Mouse (Mus musculus) hindbrain, embryonic 12.5 days (tissue): ENCODE results near the gene Magi1. TPM values are rescaled to one million over a fixed set of nuclear protein-coding genes. Genes with fewer than 3 reads are reported as not detected.
A peak's percentile ranks its signal among the peaks of the same experiment; 100 is the strongest.

Experiments
- ATAC-seq: fragments of 200-750 bp; cut with Nextera tagmentation; 2 replicates; pipeline ENCODE4 v1.8.0; 2017; ENCODE audit warnings: moderate TSS enrichment; ENCODE audit not compliant: low FRiP score
- H3K27ac ChIP-seq: fragments of 300-500 bp; sonication (generic); 2 replicates; pipeline ENCODE4 v1.5.1; 2016; ENCODE audit warnings: mild to moderate bottlenecking
- H3K27me3 ChIP-seq: fragments of 300-500 bp; sonication (generic); 2 replicates; pipeline ENCODE4 v1.6.1; 2016; ENCODE audit warnings: mild to moderate bottlenecking
- H3K36me3 ChIP-seq: fragments of 300-500 bp; sonication (generic); 2 replicates; pipeline ENCODE4 v1.6.1; 2016; ENCODE audit warnings: mild to moderate bottlenecking
- H3K4me1 ChIP-seq: fragments of 300-500 bp; sonication (generic); 2 replicates; pipeline ENCODE4 v1.6.1; 2016
- H3K4me2 ChIP-seq: fragments of 300-500 bp; sonication (generic); replicated peaks from 2 replicates; pipeline ENCODE4 v1.6.1; 2016; ENCODE audit warnings: mild to moderate bottlenecking
- H3K4me3 ChIP-seq: fragments of 300-500 bp; sonication (generic); 2 replicates; pipeline ENCODE4 v1.5.1; 2016; ENCODE audit warnings: mild to moderate bottlenecking
- H3K9ac ChIP-seq: fragments of 300-500 bp; sonication (generic); 2 replicates; pipeline ENCODE4 v1.6.1; 2016; ENCODE audit warnings: mild to moderate bottlenecking, moderate library complexity
- H3K9me3 ChIP-seq: fragments of 300-500 bp; sonication (generic); replicated peaks from 2 replicates; pipeline ENCODE4 v1.6.1; 2016; ENCODE audit warnings: mild to moderate bottlenecking
- WGBS: fragments of 180-500 bp; shearing (Covaris S2); methylation state at CpG from one replicate; pipeline ENCODE4 v1.1.7; 2016; 5-methylcytosine and 5-hydroxymethylcytosine counted together
- polyA plus RNA-seq: library from polyadenylated mRNA; unstranded; fragments of >200 nt; fragmentation: Nextera tagmentation; extraction: Ambion mirVana; gene quantifications from 2 replicates; pipeline ENCODE4 v1.2.1, GENCODE M21; 2016

Gene Magi1
- polyA plus RNA-seq, 1 experiment from 2014 or later, result 35.9 TPM

DNA sequence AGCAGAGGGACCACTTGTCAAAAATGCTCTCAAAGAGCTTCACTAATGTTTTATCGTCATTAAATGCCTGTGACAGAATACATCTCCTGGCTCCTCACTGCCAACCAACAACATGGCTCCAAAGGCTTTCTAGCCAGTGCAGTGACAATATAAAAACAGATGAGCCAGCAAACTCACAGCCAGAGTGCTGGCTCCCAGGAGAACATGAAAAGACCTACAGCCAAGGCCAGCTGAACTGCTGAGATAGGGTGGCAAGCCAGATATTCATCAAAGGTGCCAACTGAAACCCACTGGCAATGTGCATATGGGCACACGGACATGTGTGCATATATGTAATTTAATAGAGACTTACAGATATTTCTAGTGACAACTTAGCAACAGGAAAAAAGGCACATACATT is 408.8 kb downstream of the Magi1 start:
- no peak overlapping the region for H3K4me3 ChIP-seq
- H3K27ac ChIP-seq, result no peak overlapping the region
- H3K4me2 ChIP-seq, result no peak overlapping the region
- no peaks in the 10 kb centered on the region for H3K36me3 ChIP-seq
- WGBS, result 80% methylated on average over 2 of the region's 2 CpGs
- 0 out of 2 replicates have a peak, but pooled peaks cover 8% of the 10 kb centered on the region for H3K4me1 ChIP-seq
- no peak for ATAC-seq
- no peaks in the 10 kb centered on the region for H3K27me3 ChIP-seq
- H3K9me3 ChIP-seq, result no peaks in the 10 kb centered on the region
- H3K9ac ChIP-seq, result no peak overlapping the region

DNA sequence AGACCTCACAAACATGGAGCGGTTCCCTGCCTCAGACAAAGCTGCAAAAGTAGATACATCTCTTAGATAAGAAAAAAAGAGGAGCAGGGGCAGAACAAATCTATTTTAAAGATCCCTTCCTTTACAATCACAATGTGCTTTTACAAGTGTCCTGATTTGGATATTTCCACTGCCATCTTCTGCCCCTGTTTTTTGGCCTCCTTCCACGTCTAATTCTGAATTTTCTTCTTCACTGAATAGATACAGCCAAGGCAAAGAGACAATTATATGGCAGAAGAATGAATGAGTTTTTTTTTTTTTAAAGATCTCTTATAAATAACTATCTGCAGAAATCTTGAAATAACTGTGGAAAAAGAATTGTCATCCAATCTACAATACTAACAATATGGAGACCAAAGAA is 409.3 kb downstream of the Magi1 start:
- no peak overlapping the region for H3K4me2 ChIP-seq
- no peaks in the 10 kb centered on the region for H3K27me3 ChIP-seq
- H3K36me3 ChIP-seq, result no peaks in the 10 kb centered on the region
- no peak overlapping the region for H3K9ac ChIP-seq
- 0 out of 2 replicates have a peak, but pooled peaks cover 8% of the 10 kb centered on the region for H3K4me1 ChIP-seq
- no peak for ATAC-seq
- H3K4me3 ChIP-seq, result no peak overlapping the region
- no peaks in the 10 kb centered on the region for H3K9me3 ChIP-seq
- WGBS, result 83% methylated on average over 2 of the region's 2 CpGs
- no peak overlapping the region for H3K27ac ChIP-seq

DNA sequence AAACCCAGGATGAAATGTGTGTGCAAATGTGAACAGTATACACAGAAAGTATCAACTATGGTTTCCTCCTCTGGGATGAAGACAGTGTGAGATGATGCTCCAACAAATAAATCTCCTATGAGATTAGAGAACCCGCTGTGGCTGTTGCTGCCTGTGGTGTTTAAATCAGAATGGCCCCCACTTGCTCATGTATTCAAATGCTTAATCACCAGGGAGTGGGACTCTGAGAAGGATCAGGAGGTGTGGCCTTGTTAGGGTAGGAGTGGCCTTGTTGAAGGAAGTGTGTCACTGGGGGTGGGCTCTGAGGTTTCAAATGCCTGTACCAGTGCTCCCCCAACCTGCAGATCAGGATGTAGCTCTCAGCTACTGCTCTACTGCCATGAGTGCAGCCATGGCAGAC is 410.2 kb downstream of the Magi1 start:
- no peak overlapping the region for H3K4me2 ChIP-seq
- WGBS, result 53% methylated on average over 1 of the region's 1 CpGs
- no peak for ATAC-seq
- H3K9me3 ChIP-seq, result no peaks in the 10 kb centered on the region
- H3K4me1 ChIP-seq, result 0 out of 2 replicates have a peak, but pooled peaks cover 8% of the 10 kb centered on the region
- no peak overlapping the region for H3K27ac ChIP-seq
- no peaks in the 10 kb centered on the region for H3K36me3 ChIP-seq
- no peak overlapping the region for H3K9ac ChIP-seq
- H3K4me3 ChIP-seq, result no peak overlapping the region
- no peaks in the 10 kb centered on the region for H3K27me3 ChIP-seq

DNA sequence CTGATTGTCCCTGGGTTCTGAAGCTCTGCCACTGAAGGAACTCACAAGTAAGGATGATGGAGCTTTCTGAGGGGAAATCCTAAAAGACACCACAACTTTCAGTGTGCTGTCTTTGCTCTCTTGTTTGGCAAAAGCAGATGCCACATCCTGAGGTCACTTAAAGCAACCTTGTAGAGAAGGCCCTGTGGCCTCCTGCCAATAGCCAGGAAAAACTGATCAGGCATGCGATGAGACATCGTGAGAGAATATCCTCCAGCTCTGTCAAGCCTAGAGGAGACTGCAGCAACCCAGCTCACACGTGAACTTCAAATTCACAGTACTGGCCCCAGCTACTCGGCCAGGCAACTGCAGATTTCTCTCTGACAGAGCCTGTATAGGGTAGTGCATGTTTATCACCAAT is 412.2 kb downstream of the Magi1 start:
- Histone ChIP-seq H3K27ac (no peak overlapping the region), H3K9ac (no peak overlapping the region), H3K4me1 (0 out of 2 replicates have a peak, but pooled peaks cover 5% of the 10 kb centered on the region), H3K9me3 (no peaks in the 10 kb centered on the region), H3K4me2 (no peak overlapping the region), H3K4me3 (no peak overlapping the region), H3K27me3 (no peaks in the 10 kb centered on the region), H3K36me3 (no peaks in the 10 kb centered on the region)
- 89% methylated on average over 4 of the region's 4 CpGs for WGBS
- no peak for ATAC-seq

DNA sequence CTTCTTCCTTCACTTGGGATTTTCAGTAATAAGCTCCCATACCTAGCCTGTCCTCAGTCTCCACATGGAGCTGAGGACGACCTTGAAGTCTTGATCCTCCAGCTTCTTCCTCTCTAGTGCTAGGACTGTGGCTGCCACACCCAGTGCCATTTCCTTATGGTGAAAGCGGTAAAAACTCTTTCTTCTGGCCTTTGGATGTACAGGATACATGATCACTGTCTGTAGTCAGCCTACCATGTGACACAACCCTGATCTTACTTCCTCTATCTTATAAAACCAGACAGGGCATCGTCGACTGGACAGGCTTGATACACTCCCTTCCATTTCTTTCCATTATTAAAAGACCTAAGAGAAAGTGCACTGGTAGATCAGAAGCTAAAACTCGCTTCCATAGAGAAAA is 413.7 kb downstream of the Magi1 start:
- 89% methylated on average over 5 of the region's 5 CpGs for WGBS
- Histone ChIP-seq H3K4me2 (no peak overlapping the region), H3K27me3 (no peaks in the 10 kb centered on the region), H3K9me3 (no peaks in the 10 kb centered on the region), H3K36me3 (no peaks in the 10 kb centered on the region), H3K4me3 (no peak overlapping the region), H3K9ac (no peak overlapping the region), H3K27ac (no peak overlapping the region), H3K4me1 (0 out of 2 replicates have a peak, but pooled peaks cover 5% of the 10 kb centered on the region)
- ATAC-seq, result no peak

DNA sequence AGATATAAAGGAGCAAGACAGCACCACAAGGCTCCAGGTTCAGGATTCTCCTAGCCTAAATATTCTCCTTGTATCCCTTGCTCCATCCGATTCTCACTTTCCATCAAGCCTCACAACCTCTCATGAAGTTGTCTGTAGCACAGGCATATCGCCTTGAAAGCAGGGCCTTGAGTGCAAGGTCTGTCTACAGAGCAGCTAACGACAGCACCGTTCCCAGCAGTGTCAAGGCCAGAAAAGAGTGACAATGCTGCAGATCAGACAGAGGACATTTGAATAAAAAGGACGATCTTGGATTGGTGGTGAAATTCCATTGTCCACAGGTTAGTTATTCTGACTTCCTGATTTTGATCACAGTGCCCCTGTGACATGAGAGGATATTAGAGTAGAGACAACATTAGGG is 421.5 kb downstream of the Magi1 start:
- no peaks in the 10 kb centered on the region for H3K36me3 ChIP-seq
- H3K27me3 ChIP-seq, result no peaks in the 10 kb centered on the region
- no peak overlapping the region for H3K4me2 ChIP-seq
- peaks cover 8% of the 10 kb centered on the region; the same call in 1 of the 2 replicates for H3K4me1 ChIP-seq
- no peak overlapping the region for H3K27ac ChIP-seq
- 88% methylated on average over 5 of the region's 5 CpGs for WGBS
- ATAC-seq, result no peak
- H3K9me3 ChIP-seq, result no peaks in the 10 kb centered on the region
- no peak overlapping the region for H3K4me3 ChIP-seq
- H3K9ac ChIP-seq, result no peak overlapping the region

DNA sequence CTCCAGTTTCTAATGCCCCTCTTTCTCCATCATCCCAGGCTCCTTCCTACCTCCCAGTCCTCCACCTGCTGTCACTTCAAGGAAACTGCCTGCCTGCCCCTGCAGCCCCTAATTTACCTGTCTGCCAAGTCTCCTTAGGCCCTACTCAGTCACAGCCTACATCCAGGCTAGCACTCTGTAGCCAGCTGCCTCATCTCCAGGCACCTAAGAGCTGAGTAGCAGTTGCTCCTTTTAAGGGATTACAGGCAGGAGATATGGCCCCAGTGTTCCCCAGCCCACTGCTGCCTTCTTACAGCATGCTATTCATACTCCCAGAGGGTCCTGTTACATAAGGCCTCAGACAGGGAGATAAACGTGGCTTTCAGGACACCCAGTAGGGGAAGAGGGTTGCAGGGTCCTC is 426.9 kb downstream of the Magi1 start:
- Histone ChIP-seq H3K27ac (peak overlapping the region; percentile 69; the same call in 1 of the 2 replicates), H3K9me3 (no peaks in the 10 kb centered on the region), H3K4me3 (no peak overlapping the region), H3K4me1 (peaks cover 23% of the 10 kb centered on the region), H3K4me2 (no peak overlapping the region), H3K9ac (no peak overlapping the region), H3K27me3 (no peaks in the 10 kb centered on the region), H3K36me3 (no peaks in the 10 kb centered on the region)
- WGBS, result 7% methylated on average over 1 of the region's 1 CpGs
- ATAC-seq, result 0 out of 2 replicates have a peak, but pooled peaks have one; percentile 13

DNA sequence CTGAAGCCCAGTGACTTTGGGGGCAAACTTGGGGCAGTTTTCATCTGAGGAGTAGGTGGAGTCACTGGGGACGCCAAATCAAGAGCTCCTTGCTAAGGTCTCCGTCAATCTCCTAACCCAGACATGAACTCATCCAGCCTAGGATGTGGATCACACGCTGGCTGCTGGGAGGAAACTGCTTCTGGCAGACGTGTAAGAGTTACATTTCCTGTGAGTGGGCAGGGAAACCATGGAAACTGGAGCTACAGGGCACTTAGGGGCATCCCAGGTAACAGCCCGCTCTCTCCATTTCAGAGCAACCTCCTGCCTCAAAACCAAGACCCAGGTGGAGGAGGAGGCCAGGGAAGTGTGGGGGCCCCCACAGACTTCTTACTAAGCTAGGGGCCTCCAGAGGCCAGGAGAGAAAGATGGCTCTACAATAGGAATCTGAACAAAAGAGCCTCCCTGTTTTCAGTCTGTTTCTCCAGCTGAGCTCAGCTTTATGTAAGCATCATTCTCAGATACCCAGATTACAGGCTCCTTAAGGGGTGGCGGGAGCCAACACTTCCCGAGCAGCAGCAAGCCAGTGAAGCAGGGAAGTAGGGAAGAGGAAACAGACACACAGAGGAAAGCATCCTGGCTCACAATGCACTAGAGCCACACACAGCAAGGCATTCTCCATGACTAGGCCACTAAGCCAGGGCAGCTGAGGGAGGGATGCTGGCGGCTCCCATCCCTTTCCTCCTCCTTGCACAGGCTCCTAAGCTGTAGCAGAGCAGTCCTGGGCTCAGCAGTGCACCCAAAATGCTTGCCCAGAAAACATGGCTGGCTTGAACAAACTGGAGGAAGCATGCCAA is 427.7 kb downstream of the Magi1 start:
- Histone ChIP-seq H3K27me3 (no peaks in the 10 kb centered on the region), H3K4me1 (peaks cover 23% of the 10 kb centered on the region), H3K36me3 (no peaks in the 10 kb centered on the region), H3K27ac (peak overlapping the region; percentile 69), H3K9ac (peak overlapping the region; percentile 50), H3K9me3 (no peaks in the 10 kb centered on the region), H3K4me2 (no peak overlapping the region), H3K4me3 (no peak overlapping the region)
- 30% methylated on average over 8 of the region's 8 CpGs for WGBS
- peak; percentile 26; the same call in 1 of the 2 replicates for ATAC-seq

DNA sequence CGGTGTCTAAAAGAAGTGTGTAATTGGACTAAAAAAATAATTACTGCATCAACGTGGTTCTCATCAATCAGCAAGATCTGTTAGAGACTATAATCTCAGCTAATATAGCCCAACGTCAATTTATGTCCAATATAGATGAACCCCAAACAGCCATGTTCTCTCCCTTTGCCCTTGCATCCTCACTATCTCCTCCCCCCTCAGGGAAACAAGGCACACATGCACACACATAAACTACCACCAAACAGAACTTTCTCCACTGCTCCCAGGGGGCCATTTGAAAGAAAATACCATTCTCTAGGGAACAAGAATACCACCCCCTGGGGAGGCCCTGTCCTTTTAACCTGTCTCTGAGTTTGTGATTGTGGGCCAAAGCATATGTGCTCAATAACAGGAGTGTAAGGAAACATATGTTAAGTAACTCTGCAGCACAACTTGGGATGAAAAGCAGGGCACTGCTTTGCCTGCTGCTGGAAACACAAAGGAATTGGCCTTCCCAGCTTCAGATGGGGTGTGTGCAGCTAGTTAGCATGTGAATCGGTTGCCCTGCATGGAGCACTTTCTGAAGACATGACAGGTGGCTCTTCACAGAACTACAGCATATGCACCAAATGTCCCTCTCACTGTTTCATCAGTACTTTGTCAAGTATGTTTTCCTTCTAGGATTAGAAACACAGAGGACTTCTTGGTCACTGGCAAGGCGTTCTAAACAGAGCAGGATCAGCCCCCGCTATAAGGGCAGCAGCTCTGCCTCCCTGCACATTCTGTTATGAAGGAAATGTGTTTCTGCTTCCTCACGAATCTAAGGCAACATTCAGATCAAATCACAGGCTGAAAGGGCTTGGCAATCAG is 434.6 kb downstream of the Magi1 start:
- H3K27ac ChIP-seq, result peak overlapping the region; percentile 76
- no peak overlapping the region for H3K9ac ChIP-seq
- no peak overlapping the region for H3K4me3 ChIP-seq
- WGBS, result 25% methylated on average over 7 of the region's 7 CpGs
- ATAC-seq, result peak; percentile 66
- H3K9me3 ChIP-seq, result no peaks in the 10 kb centered on the region
- H3K4me2 ChIP-seq, result 0 out of 2 replicates have a peak overlapping the region, but pooled peaks have one; percentile 11
- H3K36me3 ChIP-seq, result no peaks in the 10 kb centered on the region
- peaks cover 42% of the 10 kb centered on the region for H3K4me1 ChIP-seq
- no peaks in the 10 kb centered on the region for H3K27me3 ChIP-seq

DNA sequence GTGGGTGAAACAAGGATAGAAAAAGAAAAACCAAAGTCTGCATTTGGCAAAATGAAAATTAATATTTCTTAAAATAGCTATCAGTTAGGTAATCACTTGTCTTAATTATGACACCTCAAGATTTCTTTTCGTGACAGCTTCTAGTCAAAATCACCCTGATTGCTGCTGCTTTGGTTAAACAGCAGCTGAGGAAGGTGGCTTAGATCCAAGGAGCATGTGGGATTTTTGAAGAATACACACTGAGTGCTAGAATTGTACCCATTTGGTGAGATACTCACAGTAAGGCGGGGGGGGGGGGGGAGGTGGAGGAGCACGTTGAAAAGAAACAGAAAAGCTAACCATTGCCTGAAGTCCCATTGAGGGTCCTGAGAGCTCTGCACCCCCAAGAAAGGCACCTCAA is 438.2 kb downstream of the Magi1 start:
- Histone ChIP-seq H3K36me3 (no peaks in the 10 kb centered on the region), H3K4me1 (peaks cover 40% of the 10 kb centered on the region), H3K4me2 (no peak overlapping the region), H3K27me3 (no peaks in the 10 kb centered on the region), H3K9me3 (no peaks in the 10 kb centered on the region), H3K4me3 (no peak overlapping the region), H3K27ac (no peak overlapping the region), H3K9ac (no peak overlapping the region)
- no peak for ATAC-seq
- 74% methylated on average over 3 of the region's 3 CpGs for WGBS

DNA sequence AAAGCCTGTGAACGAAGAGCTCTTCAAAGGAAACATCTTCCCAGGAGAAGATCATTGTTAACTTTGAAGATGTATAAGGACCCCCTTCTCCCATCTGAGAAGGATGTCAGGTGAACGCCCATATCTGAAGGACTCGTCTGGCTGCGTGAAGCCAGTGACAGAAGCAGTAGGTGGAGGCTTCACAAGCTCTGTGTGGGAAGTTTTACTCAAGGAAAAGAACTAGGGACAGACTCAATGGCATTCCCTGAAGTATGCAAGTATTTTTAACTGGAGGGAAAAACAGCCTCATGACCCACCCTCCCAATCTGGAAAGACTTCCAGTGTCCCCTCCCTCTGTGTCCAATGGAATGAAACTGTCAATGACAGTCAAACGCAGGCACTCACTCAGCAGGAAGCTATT is 438.6 kb downstream of the Magi1 start:
- H3K36me3 ChIP-seq, result no peaks in the 10 kb centered on the region
- 74% methylated on average over 5 of the region's 5 CpGs for WGBS
- no peak overlapping the region for H3K9ac ChIP-seq
- H3K27me3 ChIP-seq, result no peaks in the 10 kb centered on the region
- peaks cover 36% of the 10 kb centered on the region for H3K4me1 ChIP-seq
- no peak for ATAC-seq
- no peak overlapping the region for H3K4me2 ChIP-seq
- no peaks in the 10 kb centered on the region for H3K9me3 ChIP-seq
- no peak overlapping the region for H3K4me3 ChIP-seq
- no peak overlapping the region for H3K27ac ChIP-seq

DNA sequence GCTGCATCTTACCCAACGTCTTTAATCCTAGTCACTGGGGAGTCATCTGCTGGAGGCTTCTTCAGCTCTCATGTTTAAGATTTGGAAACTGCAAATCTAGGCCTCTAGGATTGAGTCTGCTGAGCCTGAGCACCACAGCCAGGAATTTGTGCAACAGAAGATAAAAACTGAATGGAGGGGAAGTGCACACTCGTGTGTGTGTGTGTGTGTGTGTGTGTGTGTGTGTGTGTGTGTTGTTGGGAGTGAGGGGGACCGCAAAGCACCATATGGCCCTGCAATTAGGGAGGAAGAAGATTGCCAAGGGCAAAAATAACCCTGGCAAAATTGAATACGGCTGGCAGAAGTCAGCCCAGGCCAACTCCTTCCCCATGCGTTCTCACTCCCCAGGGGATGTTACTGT is 439.1 kb downstream of the Magi1 start:
- Histone ChIP-seq H3K4me2 (no peak overlapping the region), H3K27me3 (no peaks in the 10 kb centered on the region), H3K9ac (no peak overlapping the region), H3K27ac (no peak overlapping the region), H3K4me1 (peaks cover 34% of the 10 kb centered on the region), H3K9me3 (no peaks in the 10 kb centered on the region), H3K4me3 (no peak overlapping the region), H3K36me3 (no peaks in the 10 kb centered on the region)
- 51% methylated on average over 5 of the region's 5 CpGs for WGBS
- no peak for ATAC-seq
